Mouse (Mus musculus) spleen, embryonic (tissue): ENCODE measurements around the gene Rab17.

Source experiments
- CTCF ChIA-PET: fragments of 350-600 bp; sonication (Branson Sonifier 250); formaldehyde crosslinking; loops from one replicate; lab custom pipeline; 2022; lab: Charles Lee

Rab17 gene

DNA sequence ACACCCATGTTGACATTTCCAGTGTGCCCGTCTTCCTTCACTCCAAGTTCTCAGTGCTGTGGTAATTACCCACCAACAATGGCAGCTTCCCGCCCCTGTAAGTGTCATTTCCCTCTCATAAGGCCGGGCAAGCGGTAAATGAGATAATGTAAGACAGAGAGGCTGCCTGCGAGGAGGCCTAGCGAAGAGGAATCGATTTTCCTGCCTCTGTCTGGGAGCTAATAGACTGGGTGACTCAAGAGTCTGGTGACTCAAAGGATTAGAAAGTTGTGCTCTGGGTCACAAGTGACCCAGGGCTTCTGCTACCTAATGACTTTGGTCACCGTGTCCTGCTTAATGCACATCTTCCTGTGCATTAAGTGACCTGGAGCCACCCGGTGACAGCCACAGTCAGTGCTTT, 32.5 kb downstream of the Rab17 start:
- CTCF ChIA-PET, result no interaction called here

DNA sequence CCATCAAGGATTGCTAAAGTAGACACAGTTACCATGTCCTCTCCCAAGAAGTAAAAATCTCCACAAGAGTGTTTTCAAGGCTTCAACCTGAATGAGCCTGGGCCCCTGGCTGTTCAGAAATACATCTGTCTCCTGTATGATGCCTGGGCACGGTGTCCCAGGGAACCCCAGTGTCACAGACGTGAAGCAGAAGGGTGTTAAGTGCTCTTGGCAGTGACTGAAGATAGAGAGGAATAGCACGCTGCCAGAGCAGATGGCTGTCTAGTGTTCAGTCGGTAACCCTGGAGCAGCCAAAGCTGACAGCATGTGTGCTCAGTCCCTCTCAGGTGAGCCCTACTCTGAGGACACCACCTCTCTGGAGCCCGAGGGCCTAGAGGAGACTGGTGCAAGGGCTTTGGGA, 36.5 kb downstream of the Rab17 start:
- CTCF ChIA-PET, result no interaction called here

DNA sequence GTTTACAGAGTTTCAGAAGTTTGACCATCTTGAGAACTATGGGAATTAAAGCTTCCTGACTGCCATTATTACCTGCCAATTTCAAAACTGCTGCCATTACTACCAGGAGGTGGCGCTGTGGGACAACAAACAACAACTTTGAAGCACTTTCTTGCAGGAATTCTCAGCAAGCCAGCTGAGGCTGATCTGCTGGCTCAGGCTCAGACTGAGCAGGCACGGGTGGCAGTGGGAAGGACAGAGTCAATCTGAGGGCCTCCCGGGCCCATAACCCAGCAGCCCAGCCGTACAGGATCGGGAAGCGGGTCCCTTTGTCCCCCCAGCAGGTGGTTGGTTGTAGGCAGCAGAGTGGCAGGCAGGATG, 40.9 kb downstream of the Rab17 start:
- CTCF ChIA-PET, result no interaction called here

DNA sequence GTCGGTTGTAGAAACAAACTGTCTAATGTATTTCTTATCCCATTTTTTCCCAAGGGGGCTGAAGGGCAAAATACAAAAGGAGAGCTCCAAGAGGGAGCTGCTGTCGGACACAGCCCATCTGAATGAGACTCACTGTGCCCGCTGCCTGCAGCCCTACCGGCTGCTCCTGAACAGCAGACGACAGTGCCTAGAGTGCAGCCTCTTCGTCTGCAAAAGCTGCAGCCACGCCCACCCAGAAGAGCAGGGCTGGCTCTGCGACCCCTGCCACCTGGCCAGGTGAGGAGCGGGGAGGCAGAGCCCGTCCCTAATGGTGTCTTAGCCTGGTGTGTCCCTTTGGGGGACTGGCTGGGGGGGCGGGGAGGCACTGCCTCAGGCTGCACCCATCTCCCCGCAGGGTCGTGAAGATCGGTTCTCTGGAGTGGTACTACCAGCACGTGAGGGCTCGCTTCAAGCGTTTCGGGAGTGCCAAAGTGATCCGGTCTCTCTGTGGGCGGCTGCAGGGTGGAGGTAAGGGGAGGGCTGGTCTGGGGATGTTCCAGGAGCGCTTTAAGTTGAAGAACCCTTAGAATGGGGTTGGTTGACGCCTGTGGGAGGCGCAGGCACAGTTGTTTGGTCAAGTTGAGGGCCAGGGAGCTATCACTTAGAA, 41.4 kb downstream of the Rab17 start:
- CTCF ChIA-PET, result no interaction called here

DNA sequence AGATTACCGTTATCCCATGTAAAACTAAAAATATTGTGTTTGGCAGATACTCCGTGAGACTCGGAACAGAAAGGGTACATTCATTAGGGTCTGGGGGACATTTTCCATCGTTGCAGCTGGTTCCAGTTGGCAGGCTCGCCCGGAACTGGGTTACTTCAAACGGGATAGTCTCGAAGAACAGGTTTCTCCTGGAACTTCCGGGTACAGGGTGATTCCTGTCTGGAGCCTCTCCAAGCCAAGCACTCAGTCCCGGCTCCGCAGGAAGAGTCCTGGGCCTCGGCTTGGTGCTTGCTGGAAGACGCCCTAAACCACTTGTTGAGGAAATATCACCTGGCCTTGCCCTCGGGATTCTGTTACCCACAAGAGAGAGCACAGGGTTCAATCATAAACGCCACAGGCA, 42.2 kb downstream of the Rab17 start:
- CTCF ChIA-PET, result no interaction called here

DNA sequence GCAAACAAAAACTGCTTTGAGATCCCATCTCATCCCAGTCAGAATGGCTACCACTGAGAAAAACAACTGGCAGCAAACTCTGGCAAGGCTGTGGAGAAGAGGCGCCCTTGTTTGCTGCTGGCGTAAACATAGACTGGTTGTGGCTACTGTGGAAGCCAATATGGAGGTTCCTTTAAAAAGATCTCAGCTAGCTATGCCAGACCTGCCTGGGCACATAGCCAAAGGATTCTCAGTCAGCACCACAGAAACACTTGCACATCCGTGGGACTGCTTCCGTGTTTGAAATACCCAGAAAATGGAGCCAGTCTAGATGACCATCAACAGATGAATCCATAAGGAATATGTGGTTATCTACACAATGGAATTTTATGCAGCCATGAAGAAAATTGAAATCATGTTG, 43.4 kb downstream of the Rab17 start:
- CTCF ChIA-PET, result interaction anchor here (0.7 kb wide), 1 partner anchor 313 kb away, joined by 5 read pairs; no protein-coding TSS in a partner anchor

DNA sequence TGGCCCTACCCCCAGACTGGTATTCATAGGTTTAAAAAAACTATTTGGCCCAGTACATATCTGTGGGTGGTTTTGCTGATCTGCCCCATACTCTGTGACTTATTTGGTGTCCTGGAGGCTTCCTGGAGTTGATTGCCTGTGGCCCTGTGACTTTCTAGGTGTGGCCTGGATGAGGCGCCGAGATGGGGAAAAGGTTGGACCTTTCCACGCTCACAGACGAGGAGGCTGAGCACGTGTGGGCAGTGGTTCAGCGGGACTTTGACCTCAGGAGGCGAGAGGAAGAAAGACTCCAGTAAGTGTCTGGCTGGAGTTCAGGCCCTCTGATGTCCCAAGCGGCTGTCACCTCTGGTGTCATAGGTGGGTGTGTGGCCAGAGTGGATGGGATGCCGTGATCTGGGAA, 47.8 kb downstream of the Rab17 start:
- CTCF ChIA-PET, result no interaction called here

DNA sequence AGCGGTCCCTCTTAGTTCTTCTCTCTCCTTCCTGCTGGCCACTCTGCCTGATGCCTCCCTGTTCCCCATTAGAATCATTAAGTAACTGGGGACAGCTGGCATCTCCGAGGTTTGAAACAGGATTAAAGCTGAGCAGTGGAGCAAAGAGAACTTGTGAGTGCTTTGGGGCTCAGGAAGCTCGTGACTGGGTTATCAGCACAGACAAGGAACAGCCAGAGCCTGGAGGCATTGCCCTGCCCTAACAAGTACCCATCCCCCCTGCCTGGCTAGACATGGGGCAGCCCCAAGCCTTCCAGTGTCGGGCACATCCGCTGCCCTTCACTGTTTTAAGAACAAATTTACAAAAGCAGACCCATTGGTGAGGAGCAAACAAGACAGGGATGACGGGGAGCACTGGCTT, 52.0 kb downstream of the Rab17 start:
- CTCF ChIA-PET, result no interaction called here

DNA sequence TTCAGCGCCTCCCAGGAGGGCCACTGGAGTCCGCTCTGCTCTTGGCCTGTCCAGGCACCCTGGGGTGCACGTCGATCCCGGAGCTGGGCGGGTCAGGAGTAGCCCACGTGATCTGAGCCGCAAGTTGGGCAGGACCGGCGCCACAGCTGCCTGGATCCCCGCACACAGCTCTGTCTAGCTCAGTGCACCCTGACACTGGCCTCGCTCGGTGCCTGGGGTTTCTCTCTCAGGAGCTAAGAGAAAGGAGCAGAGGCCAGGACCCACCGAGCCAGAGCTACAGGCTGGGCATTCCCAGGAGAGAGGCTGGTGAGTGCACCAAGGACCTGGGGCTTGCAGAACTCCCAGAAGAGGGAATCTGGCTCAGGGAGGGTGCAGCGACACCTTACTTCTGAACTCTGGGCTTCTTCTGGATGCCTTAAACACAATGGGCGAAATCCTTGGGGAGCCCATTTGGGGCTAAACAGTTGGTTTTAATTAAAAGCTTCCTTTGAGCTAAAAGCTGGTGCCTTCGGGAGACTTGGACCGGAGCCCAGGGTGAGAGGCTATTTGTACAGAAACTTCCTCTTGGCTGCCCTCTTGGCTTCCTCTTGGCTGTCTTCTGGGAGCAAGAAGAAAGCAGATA, 54.4 kb downstream of the Rab17 start, which contains the start of gene Mlph:
Mlph (plus strand) TSS at position 138 of the 622 bp plus-strand sequence.
- CTCF ChIA-PET, result no interaction called here

DNA sequence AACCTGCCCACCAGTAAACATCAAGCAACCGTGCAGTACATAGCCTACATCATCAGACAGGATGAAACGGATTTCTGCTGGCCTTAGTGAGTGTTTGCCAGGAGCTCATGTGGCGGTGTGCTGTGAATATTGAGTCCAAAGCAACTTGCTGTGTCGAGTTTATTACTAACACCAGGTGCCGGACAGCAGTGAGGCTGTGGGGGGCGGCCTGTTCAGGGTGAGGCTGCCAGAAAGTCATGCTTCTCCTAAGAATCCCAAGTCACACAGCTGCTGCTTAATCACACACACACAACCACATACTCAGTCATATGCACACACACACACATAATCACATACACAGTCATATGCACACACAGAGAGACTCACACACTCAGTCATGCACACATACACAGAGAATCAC, 56.2 kb downstream of the Rab17 start:
- CTCF ChIA-PET, result no interaction called here

DNA sequence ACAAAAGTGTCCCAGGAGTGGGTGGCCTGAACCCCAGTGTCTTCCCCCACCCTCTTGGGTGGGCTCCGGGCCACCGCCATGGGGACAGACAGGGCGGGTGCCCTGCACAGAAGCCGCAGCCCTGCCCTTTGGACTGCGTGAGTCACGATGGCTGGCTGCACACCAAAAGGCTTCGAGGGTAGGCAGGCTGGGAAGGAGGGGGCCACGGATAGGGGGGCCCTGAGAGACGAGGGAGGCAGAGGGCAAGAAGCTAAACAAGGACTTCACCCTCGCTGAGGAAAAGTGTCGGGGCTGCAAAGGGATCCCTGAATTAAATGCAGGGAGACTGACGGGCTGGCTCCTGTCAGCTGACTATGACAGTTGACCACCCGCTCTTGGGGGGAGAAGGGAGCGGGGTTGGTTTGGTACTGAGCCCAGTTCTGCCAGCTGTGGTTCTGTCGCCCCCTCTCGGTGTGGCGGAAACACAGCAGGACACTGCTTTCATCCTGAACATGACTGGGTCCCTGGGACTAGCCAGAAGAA, 59.8 kb downstream of the Rab17 start:
- CTCF ChIA-PET, result no interaction called here

DNA sequence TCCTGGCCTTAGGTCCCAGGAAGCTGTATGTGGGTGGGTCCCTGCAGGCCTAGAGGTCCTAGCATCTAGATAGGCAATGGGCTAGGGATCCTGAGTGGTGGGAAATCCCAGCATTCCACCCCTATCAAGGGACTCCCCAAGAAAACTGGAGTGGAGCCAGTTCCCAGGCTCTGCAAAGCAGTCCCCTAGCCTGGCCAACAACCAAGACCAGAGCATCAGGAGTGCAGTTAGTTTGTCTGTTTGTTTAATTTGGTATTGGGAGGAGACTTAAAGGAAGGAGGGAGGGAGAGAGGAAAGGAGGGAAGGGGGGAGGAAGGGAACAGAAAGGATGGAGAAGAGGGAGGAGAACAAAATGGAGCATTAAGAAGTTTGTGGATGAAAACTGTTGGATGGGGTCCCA, 60.3 kb downstream of the Rab17 start:
- CTCF ChIA-PET, result no interaction called here
